Mouse (Mus musculus) hindbrain, embryonic 10.5 days (tissue): ENCODE measurements around the gene Olfml1. TPM values are rescaled to one million over a fixed set of nuclear protein-coding genes. Genes with fewer than 3 reads are reported as not detected.

Experiments
- DNase-seq: peaks from one replicate; pipeline ENCODE4 v3.0.0-alpha.2; 2017; ENCODE audit warnings: low spot score
- H3K27ac ChIP-seq: fragments of 300-500 bp; sonication (generic); 2 replicates; pipeline ENCODE4 v1.5.1; 2016; ENCODE audit warnings: mild to moderate bottlenecking, moderate library complexity
- H3K27me3 ChIP-seq: fragments of 300-500 bp; sonication (generic); 2 replicates; pipeline ENCODE4 v1.6.1; 2016; ENCODE audit warnings: mild to moderate bottlenecking; ENCODE audit not compliant: poor library complexity, insufficient read depth, severe bottlenecking
- H3K36me3 ChIP-seq: fragments of 300-500 bp; sonication (generic); 2 replicates; pipeline ENCODE4 v1.6.1; 2016; ENCODE audit warnings: mild to moderate bottlenecking, moderate library complexity
- H3K4me1 ChIP-seq: fragments of 300-500 bp; sonication (generic); replicated peaks from 2 replicates; pipeline ENCODE4 v1.6.1; 2016; ENCODE audit warnings: mild to moderate bottlenecking
- H3K4me3 ChIP-seq: fragments of 300-500 bp; sonication (generic); 2 replicates; pipeline ENCODE4 v1.5.1; 2016; ENCODE audit warnings: mild to moderate bottlenecking, moderate library complexity
- H3K9me3 ChIP-seq: fragments of 300-500 bp; sonication (generic); 2 replicates; pipeline ENCODE4 v1.6.1; 2016; ENCODE audit warnings: mild to moderate bottlenecking, moderate library complexity
- WGBS: fragments of 180-500 bp; shearing (Covaris S2); methylation state at CpG from one replicate; pipeline ENCODE4 v1.1.7; 2016; 5-methylcytosine and 5-hydroxymethylcytosine counted together
- polyA plus RNA-seq: library from polyadenylated mRNA; unstranded; fragments of >200 nt; fragmentation: Nextera tagmentation; extraction: Ambion mirVana; gene quantifications from 2 replicates; pipeline ENCODE4 v1.2.1, GENCODE M21; 2016

Gene Olfml1
- polyA plus RNA-seq, 1 experiment from 2014 or later, result 8.1 TPM

DNA sequence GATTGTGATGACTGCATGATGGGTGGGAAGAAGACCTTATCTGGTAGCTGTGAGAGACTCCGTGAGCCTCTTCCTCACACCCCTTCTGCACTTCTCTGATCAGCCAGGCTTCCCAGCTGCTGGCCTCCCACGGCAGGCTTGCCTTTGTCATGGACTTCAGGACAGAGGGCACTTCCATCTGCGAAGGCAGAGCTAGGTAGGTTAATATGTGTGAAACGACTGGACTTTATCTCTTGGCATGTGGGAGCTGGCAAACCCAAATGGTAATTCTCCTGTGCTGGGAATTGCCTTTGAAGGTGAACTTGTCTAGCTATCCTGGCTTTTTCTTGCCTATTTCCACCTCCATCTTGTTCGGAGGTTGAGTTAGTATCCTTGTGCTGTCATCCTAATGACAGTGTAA is 33.4 kb downstream of the Olfml1 start:
- no peaks in the 10 kb centered on the region for H3K9me3 ChIP-seq
- H3K36me3 ChIP-seq, result no peaks in the 10 kb centered on the region
- DNase-seq, result no peak
- H3K27me3 ChIP-seq, result peaks cover 4% of the 10 kb centered on the region
- no peak overlapping the region for H3K27ac ChIP-seq
- H3K4me3 ChIP-seq, result no peak overlapping the region
- WGBS, result 71% methylated on average over 5 of the region's 5 CpGs
- peaks cover 9% of the 10 kb centered on the region; the same call in 1 of the 2 replicates for H3K4me1 ChIP-seq

- Histone ChIP-seq H3K4me1 (peaks cover 9% of the 10 kb centered on the region; the same call in 1 of the 2 replicates), H3K27ac (no peak overlapping the region), H3K9me3 (no peaks in the 10 kb centered on the region), H3K4me3 (no peak overlapping the region), H3K27me3 (no peaks in the 10 kb centered on the region), H3K36me3 (no peaks in the 10 kb centered on the region)
- WGBS, result 81% methylated on average over 4 of the region's 4 CpGs
- no peak for DNase-seq
Measured at GRCm38 (mm10) chr7:107602505-107602904, 35.3 kb downstream of the Olfml1 start.

DNA sequence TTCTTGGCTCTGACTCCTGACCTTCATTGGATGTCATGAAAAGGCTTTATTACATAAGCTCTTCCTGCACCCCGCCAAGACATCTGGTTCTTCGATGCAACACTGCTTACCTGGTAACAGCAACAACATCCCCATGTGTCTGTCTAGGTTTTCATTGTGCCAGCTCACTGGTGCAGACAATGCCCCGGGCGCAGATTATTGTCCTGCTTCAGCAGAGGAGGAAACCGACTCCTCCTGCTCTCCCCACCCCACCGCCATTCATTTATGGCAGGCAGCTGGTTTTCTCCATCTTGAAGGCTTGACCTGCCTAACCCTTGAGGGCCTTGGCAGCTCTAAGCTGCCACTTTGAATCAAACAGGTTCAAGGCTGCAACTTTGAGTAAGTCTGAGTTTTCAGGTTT is 35.7 kb downstream of the Olfml1 start:
- no peak for DNase-seq
- H3K27ac ChIP-seq, result no peak overlapping the region
- H3K4me1 ChIP-seq, result peaks cover 9% of the 10 kb centered on the region; the same call in 1 of the 2 replicates
- WGBS, result 49% methylated on average over 6 of the region's 6 CpGs
- H3K9me3 ChIP-seq, result no peaks in the 10 kb centered on the region
- H3K4me3 ChIP-seq, result no peak overlapping the region
- no peaks in the 10 kb centered on the region for H3K36me3 ChIP-seq
- H3K27me3 ChIP-seq, result no peaks in the 10 kb centered on the region

DNA sequence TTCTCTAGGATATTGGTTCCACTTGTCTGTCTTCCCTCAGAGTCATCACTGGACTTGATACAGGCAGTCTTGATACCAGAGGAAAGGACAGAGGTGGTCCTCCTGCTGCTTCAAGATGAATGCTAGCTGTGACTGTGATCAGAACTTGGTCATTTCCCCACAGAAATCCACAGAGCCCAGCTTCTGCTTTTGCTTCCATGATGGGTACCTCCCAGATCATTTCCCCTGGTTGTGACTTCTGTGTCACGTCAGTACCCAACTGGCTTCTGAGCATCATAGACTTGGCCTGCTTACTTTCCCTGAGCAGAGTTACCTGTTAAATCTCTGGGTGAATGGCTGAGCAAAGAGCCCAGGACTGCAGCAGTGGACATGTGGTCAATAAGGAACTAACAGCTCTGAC is 40.5 kb downstream of the Olfml1 start:
- H3K27me3 ChIP-seq, result no peaks in the 10 kb centered on the region
- no peaks in the 10 kb centered on the region for H3K36me3 ChIP-seq
- peaks cover 6% of the 10 kb centered on the region; the same call in 1 of the 2 replicates for H3K4me1 ChIP-seq
- H3K27ac ChIP-seq, result no peak overlapping the region
- DNase-seq, result no peak
- WGBS, result 94% methylated on average over 1 of the region's 1 CpGs
- no peak overlapping the region for H3K4me3 ChIP-seq
- no peaks in the 10 kb centered on the region for H3K9me3 ChIP-seq

- H3K4me1 ChIP-seq, result no peaks in the 10 kb centered on the region
- H3K27me3 ChIP-seq, result no peaks in the 10 kb centered on the region
- WGBS, result 88% methylated on average over 2 of the region's 2 CpGs
- H3K27ac ChIP-seq, result no peak overlapping the region
- H3K4me3 ChIP-seq, result no peak overlapping the region
- no peaks in the 10 kb centered on the region for H3K36me3 ChIP-seq
- DNase-seq, result no peak
- no peaks in the 10 kb centered on the region for H3K9me3 ChIP-seq
Measured at GRCm38 (mm10) chr7:107609622-107610255, 42.5 kb downstream of the Olfml1 start.

GRCm38 (mm10) chr7:107610880-107611279 is 43.6 kb downstream of the Olfml1 start:
- no peaks in the 10 kb centered on the region for H3K27me3 ChIP-seq
- 96% methylated on average over 5 of the region's 5 CpGs for WGBS
- no peaks in the 10 kb centered on the region for H3K4me1 ChIP-seq
- no peaks in the 10 kb centered on the region for H3K36me3 ChIP-seq
- H3K4me3 ChIP-seq, result no peak overlapping the region
- no peak overlapping the region for H3K27ac ChIP-seq
- no peak for DNase-seq
- H3K9me3 ChIP-seq, result no peaks in the 10 kb centered on the region

DNA sequence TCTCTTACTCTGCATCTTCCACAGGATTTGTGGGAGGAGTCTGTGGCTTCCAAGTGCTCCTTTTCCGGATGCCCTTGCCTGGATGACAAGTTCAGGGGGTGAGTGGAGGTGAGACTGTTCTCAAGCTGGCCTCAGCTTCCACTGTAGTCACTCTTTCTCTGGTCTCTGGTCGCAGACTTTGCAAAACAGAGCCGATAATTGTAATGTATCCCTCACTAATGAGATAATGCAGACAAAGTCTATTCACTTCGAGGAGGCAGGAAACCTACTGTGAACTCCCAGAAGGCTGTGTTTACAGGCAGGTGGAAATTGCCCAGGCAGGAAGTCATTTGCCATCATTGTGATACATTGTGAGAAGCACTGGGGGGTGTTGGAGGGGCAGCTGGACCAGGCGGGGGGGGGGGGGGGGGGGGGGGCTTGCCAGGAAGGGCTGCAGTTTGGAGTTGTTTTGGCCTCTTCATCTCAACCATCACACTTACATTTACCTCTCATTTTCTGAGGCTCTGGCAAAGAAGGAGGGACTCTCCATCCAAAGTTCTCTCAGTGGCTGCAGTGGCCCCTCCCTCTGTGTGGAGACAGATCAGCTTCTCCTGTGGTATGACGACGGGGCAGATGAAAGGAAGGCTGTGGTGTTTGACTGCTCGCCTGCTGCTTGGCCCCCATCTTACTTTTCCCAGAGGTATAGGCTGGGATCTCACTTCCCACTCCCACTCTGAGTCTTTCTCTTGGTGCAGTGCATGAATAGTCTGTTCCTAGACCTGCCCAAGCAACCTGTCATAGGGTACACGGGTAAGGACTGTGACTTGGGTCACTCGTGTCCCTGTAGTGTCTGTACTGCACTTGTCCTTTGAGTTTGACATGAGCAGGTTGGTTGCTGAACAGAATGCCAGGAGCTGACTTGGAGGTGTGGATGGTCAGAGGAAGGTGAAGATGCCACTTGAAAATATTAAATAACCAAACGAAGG is 51.1 kb downstream of the Olfml1 start:
- Histone ChIP-seq H3K4me1 (peaks cover 11% of the 10 kb centered on the region; the same call in 1 of the 2 replicates), H3K9me3 (no peaks in the 10 kb centered on the region), H3K27ac (no peak overlapping the region), H3K27me3 (no peaks in the 10 kb centered on the region), H3K36me3 (no peaks in the 10 kb centered on the region), H3K4me3 (no peak overlapping the region)
- DNase-seq, result no peak
- 32% methylated on average over 11 of the region's 11 CpGs for WGBS

- H3K27ac ChIP-seq, result no peak overlapping the region
- H3K27me3 ChIP-seq, result no peaks in the 10 kb centered on the region
- H3K4me1 ChIP-seq, result peaks cover 11% of the 10 kb centered on the region; the same call in 1 of the 2 replicates
- H3K9me3 ChIP-seq, result no peaks in the 10 kb centered on the region
- 72% methylated on average over 4 of the region's 4 CpGs for WGBS
- no peak overlapping the region for H3K4me3 ChIP-seq
- no peaks in the 10 kb centered on the region for H3K36me3 ChIP-seq
- no peak for DNase-seq
Measured at GRCm38 (mm10) chr7:107619225-107619624, 52.0 kb downstream of the Olfml1 start.

GRCm38 (mm10) chr7:107620137-107620536 is 52.9 kb downstream of the Olfml1 start:
- H3K27me3 ChIP-seq, result no peaks in the 10 kb centered on the region
- H3K27ac ChIP-seq, result no peak overlapping the region
- no peaks in the 10 kb centered on the region for H3K9me3 ChIP-seq
- 80% methylated on average over 3 of the region's 3 CpGs for WGBS
- no peak for DNase-seq
- H3K36me3 ChIP-seq, result no peaks in the 10 kb centered on the region
- no peak overlapping the region for H3K4me3 ChIP-seq
- peaks cover 11% of the 10 kb centered on the region; the same call in 1 of the 2 replicates for H3K4me1 ChIP-seq

- Histone ChIP-seq H3K4me1 (0 out of 2 replicates have a peak, but pooled peaks cover 4% of the 10 kb centered on the region), H3K36me3 (no peaks in the 10 kb centered on the region), H3K9me3 (no peaks in the 10 kb centered on the region), H3K4me3 (no peak overlapping the region), H3K27ac (no peak overlapping the region), H3K27me3 (no peaks in the 10 kb centered on the region)
- WGBS, result 70% methylated on average over 3 of the region's 3 CpGs
- no peak for DNase-seq
Measured at GRCm38 (mm10) chr7:107624432-107624831, 57.2 kb downstream of the Olfml1 start.

GRCm38 (mm10) chr7:107625061-107625460 is 57.8 kb downstream of the Olfml1 start, which contains the start of gene 5330417H12Rik:
Gene 5330417H12Rik, minus strand, starts transcription at chr7:107625161.
- no peak for DNase-seq
- H3K36me3 ChIP-seq, result no peaks in the 10 kb centered on the region
- no peaks in the 10 kb centered on the region for H3K27me3 ChIP-seq
- H3K27ac ChIP-seq, result no peak within 1 kb of the TSS
- H3K9me3 ChIP-seq, result no peaks in the 10 kb centered on the region
- H3K4me3 ChIP-seq, result no peak within 1 kb of the TSS
- 81% methylated on average over 2 of the region's 2 CpGs for WGBS
- H3K4me1 ChIP-seq, result 0 out of 2 replicates have a peak, but pooled peaks cover 2% of the 10 kb centered on the region

- DNase-seq, result no peak
- Histone ChIP-seq H3K27ac (no peak overlapping the region), H3K27me3 (no peaks in the 10 kb centered on the region), H3K36me3 (no peaks in the 10 kb centered on the region), H3K9me3 (no peaks in the 10 kb centered on the region), H3K4me1 (no peaks in the 10 kb centered on the region), H3K4me3 (no peak overlapping the region)
- 83% methylated on average over 6 of the region's 6 CpGs for WGBS
Measured at GRCm38 (mm10) chr7:107625781-107626180, 58.5 kb downstream of the Olfml1 start.

DNA sequence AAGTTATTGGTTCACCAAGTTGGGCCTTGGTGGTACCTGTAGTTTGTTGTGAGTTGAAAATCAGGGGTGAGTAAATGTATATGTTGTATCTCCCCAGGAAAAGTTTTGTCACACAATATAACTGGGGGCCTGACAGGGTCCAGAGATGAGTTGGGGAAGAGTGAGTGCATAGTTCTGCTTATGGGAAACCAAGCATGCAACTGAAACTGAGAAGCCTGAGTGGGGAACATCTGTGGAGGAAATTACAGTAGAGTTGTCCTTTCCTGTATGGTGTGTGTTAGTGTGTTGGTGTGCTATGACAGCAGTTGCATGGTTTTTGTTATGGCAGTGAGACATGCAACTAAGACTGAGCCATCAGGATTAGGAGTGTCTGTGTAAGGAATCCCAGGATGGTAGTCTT is 61.1 kb downstream of the Olfml1 start:
- H3K9me3 ChIP-seq, result no peaks in the 10 kb centered on the region
- H3K36me3 ChIP-seq, result no peaks in the 10 kb centered on the region
- no peak for DNase-seq
- H3K4me3 ChIP-seq, result no peak overlapping the region
- no peaks in the 10 kb centered on the region for H3K27me3 ChIP-seq
- H3K4me1 ChIP-seq, result no peaks in the 10 kb centered on the region
- no peak overlapping the region for H3K27ac ChIP-seq
